Mouse (Mus musculus) bone marrow, adult 2 months (tissue): ENCODE measurements around the gene Camk2b.

Experiments
- CTCF ChIP-seq: fragments of 200-500 bp; IDR thresholded peaks from 2 replicates; pipeline ENCODE4 v1.5.1; 2011; ENCODE audit warnings: low read length, control low read depth; ENCODE audit not compliant: control insufficient read depth, insufficient read depth
- POLR2A ChIP-seq: fragments of 200-500 bp; IDR thresholded peaks from 2 replicates; pipeline ENCODE4 v1.6.1; 2011; ENCODE audit warnings: low read depth, mild to moderate bottlenecking, control low read depth, low read length, borderline replicate concordance; ENCODE audit not compliant: control insufficient read depth

DNA sequence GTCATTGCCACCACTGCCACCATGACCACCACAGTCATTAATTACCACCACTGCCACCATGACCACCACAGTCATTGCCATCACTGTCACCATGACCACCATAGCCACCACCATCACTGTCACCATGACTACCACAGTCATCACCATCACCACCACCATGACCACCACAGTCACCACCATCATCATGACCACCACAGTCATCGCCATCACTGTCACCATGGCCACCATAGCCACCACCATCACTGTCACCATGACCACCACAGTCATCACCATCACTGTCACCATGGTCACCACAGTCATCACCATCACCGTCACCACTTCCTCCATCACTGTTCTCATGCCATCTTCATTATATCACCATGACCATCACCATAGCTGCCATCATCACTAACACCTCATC, 67.7 kb downstream of the Camk2b start:
- no peak for TF ChIP-seq CTCF
- TF ChIP-seq POLR2A = no peak
